Mouse (Mus musculus) lung, adult 2 months (tissue): ENCODE data around the gene Pum1. TPM values are rescaled to one million over a fixed set of nuclear protein-coding genes. Genes with fewer than 3 reads are reported as not detected.

Source experiments
- DNase-seq: peaks from one replicate; pipeline ENCODE4 v3.0.0; 2022
- H3K4me1 ChIP-seq: fragments of 200-500 bp; 2 replicates; pipeline ENCODE4 v1.6.1; 2011; ENCODE audit warnings: low read length; ENCODE audit not compliant: control insufficient read depth, insufficient read depth
- H3K4me3 ChIP-seq: fragments of 200-500 bp; replicated peaks from 2 replicates; pipeline ENCODE3; 2011; ENCODE audit warnings: low read depth, mild to moderate bottlenecking, control low read depth, low read length; ENCODE audit errors: extremely low read depth
- CTCF ChIP-seq: fragments of 200-500 bp; IDR thresholded peaks from 2 replicates; pipeline ENCODE4 v1.5.1; 2011; ENCODE audit warnings: mild to moderate bottlenecking, low read length, control low read depth; ENCODE audit not compliant: insufficient read depth
- POLR2A ChIP-seq: fragments of 200-500 bp; IDR thresholded peaks from 2 replicates; pipeline ENCODE4 v1.6.1; 2011; ENCODE audit warnings: low read depth, mild to moderate bottlenecking, control low read depth, low read length, borderline replicate concordance; ENCODE audit errors: extremely low read depth
- WGBS: fragments of 180-500 bp; shearing (Covaris S2); methylation state at CpG from one replicate; pipeline ENCODE4 v1.1.7; 2018; 5-methylcytosine and 5-hydroxymethylcytosine counted together
- polyA plus RNA-seq: library from polyadenylated mRNA; depleted of rRNA; stranded (reverse); fragments of >200 nt; gene quantifications from 2 replicates; pipeline ENCODE4 v1.2.3, GENCODE M21; 2012

Gene Pum1
- polyA plus RNA-seq, 1 experiment: 57.0 TPM

DNA sequence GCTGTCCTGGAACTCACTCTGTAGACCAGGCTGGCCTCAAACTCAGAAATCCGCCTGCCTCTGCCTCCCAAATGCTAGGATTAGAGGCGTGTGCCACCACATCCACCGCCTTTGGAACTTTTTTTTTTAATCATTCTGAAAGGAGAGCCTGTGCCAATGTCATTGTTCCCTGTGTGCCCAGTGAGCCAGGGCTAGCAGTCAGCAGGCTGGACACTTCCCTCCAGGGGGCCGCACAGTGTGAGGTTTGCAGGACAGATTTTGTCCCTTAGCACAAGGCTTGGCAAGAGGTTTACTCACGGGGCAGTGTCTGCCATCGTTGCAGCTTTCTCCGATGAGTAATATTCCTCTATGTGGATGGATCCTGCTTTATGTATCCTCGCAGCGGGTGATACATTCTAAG is 143.6 kb downstream of the Pum1 start:
- 89% methylated on average over 9 of the region's 9 CpGs for WGBS
- no peak overlapping the region for H3K4me3 ChIP-seq
- TF ChIP-seq CTCF (no peak), POLR2A (no peak)
- peaks cover 5% of the 10 kb centered on the region; the same call in 1 of the 2 replicates for H3K4me1 ChIP-seq
- DNase-seq: no peak

DNA sequence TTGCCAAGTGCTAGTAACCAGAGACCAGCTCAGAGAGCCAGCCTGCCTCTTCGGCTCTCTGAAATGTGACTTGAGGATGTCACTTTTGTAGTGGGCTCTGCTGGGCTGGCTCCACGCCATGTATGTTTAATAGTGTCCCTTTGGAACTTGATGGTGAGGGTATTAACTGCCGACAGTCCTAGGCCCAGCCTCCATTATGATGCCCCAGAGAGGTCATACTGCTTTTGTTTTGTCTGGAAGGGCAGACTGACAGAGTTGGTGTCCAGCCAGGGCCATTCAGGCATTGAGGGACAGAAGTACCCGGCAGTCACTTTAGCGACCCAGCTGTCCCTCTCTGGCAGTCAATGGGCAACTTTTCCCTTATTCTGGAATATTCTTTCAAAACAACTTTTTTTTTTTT is 146.7 kb downstream of the Pum1 start:
- no peak for DNase-seq
- no peaks in the 10 kb centered on the region for H3K4me1 ChIP-seq
- 46% methylated on average over 5 of the region's 5 CpGs for WGBS
- no peak overlapping the region for H3K4me3 ChIP-seq
- TF ChIP-seq POLR2A: no peak
- no peak for TF ChIP-seq CTCF

DNA sequence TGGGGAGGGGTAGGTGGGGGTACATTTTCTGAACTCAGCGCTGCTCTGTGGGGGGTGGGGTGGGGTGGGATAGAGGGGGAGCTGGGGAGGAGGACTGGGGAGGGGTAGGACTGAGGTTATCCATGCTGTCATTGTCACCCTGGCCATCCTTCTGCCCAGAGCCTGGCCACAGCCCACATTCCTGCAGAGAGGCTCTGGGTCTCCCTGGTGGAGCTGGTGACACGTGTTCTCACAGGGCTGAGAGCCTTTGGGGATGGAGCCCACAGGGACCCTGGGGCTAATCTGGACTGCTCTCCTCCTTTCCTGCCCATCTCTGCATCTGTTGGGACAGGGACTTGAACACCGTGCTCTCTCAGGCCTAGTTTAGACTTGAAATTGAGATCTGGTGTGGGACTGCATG is 147.7 kb downstream of the Pum1 start:
- TF ChIP-seq CTCF (no peak), POLR2A (no peak)
- no peaks in the 10 kb centered on the region for H3K4me1 ChIP-seq
- H3K4me3 ChIP-seq: no peak overlapping the region
- WGBS: 71% methylated on average over 3 of the region's 3 CpGs
- no peak for DNase-seq

DNA sequence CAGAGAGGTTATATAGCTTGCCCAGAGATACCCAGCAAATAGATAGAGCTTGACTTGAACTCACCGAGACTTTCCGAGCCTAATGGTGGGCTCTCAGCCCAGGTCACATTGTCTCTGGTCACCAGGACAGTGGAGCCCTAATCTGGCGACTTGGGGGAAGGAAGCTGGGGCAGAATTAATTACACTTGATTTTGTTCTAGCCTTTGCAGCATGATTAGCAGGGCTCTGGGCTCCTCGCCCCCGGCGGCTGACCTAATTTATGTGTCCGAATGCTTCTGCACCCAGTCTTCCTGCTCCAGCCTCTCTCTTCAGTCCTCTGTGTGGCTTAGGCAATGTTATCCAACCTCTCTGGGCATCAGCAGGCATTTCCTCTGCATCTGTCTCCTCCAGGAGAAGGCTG is 148.3 kb downstream of the Pum1 start:
- TF ChIP-seq CTCF (no peak), POLR2A (no peak)
- Histone ChIP-seq H3K4me1 (no peaks in the 10 kb centered on the region), H3K4me3 (no peak overlapping the region)
- 74% methylated on average over 7 of the region's 7 CpGs for WGBS
- DNase-seq: no peak

DNA sequence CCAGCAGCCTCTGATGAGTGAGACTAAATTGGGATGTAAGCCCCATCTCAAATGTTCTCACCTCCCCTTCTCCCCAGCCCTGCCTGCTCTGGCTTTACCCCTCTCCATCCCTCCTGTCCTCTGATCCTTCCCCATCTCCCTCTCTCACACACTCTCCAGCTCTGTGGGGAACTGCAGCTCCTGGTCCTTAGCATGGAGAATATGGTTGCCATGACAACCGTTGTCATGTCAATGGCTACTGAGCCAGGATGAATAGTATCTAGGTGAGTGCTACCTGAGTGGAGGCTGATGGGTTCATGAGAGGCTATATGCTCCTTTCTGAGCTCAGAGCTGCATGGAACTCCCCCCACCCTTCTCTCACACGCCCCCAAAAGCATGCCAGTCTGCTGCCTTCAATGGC is 150.8 kb downstream of the Pum1 start:
- 78% methylated on average over 2 of the region's 2 CpGs for WGBS
- no peak overlapping the region for H3K4me3 ChIP-seq
- DNase-seq: no peak
- no peak for TF ChIP-seq CTCF
- TF ChIP-seq POLR2A: no peak
- no peaks in the 10 kb centered on the region for H3K4me1 ChIP-seq

DNA sequence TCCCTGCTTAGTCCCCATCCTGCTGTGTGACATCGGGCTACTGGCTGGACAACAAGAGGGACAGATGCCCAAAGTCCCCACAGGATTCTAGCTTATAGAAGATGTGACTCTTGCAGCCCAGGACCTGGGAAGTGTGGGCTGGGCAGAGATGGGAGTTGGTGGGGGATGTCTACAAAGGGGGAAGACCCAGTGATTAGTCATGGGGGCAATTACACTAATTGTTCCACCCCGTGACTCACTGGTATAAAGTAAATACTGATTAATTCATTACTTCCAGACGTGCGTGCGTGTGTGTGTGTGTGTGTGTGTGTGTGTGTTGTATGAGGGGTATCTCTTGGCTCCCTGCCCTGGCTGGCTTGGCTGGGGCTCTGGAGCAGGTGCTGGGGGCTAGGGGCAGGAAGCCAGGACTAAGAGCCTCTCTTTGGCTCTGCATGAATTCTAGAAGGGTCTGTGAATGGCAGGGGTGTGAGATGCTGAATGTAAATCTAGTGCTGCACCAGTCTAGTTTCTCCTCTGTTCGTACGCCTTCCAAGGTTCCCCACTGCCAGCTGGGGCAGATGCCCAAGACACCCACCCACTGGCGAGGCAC is 151.7 kb downstream of the Pum1 start:
- Histone ChIP-seq H3K4me3 (no peak overlapping the region), H3K4me1 (no peaks in the 10 kb centered on the region)
- TF ChIP-seq CTCF (no peak), POLR2A (no peak)
- 59% methylated on average over 8 of the region's 8 CpGs for WGBS
- no peak for DNase-seq

DNA sequence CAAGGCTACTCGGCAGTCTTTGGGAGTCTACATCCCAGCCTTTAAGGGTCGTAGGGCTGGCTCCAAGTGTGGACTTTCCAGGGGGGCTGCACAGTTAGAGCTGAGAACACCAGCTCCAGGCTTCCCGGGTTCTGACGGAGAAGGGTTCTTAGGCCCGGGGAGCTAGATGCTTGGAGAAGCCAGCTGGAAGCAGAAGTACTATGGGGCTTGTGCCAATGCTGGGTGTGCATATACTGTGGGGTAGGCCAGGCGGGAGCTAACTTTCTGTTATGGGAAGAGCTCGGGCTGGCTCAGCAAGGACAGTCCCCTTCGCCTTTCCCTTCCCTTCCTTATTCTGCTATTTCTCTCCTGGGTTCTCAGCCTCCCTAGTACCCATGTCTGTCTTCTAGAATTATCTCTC is 152.7 kb downstream of the Pum1 start:
- TF ChIP-seq POLR2A (no peak), CTCF (no peak)
- DNase-seq: no peak
- H3K4me3 ChIP-seq: no peak overlapping the region
- peaks cover 4% of the 10 kb centered on the region for H3K4me1 ChIP-seq
- WGBS: 79% methylated on average over 8 of the region's 8 CpGs

DNA sequence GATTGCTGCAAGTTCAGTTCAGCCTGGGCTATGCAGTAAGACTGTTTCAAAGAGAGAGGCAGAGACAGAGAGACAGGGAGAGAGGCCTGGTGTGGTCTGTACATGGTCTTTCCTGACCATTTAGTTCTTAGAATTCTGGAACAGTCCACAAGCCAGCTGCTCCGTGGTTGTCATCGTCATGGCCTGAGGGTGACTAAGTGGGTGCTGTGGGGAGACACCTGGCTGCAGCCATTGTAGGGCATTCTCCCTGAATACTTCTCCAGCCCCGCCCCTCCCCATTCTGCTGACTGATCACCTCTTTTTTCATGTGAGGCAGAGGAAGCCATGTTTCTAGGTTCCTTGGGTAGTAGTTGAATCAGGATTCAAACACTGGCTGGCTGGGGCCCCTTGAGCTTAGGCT is 156.7 kb downstream of the Pum1 start:
- H3K4me3 ChIP-seq: no peak overlapping the region
- no peak for DNase-seq
- TF ChIP-seq CTCF (no peak), POLR2A (no peak)
- WGBS: 79% methylated on average over 3 of the region's 3 CpGs
- H3K4me1 ChIP-seq: peaks cover 4% of the 10 kb centered on the region

DNA sequence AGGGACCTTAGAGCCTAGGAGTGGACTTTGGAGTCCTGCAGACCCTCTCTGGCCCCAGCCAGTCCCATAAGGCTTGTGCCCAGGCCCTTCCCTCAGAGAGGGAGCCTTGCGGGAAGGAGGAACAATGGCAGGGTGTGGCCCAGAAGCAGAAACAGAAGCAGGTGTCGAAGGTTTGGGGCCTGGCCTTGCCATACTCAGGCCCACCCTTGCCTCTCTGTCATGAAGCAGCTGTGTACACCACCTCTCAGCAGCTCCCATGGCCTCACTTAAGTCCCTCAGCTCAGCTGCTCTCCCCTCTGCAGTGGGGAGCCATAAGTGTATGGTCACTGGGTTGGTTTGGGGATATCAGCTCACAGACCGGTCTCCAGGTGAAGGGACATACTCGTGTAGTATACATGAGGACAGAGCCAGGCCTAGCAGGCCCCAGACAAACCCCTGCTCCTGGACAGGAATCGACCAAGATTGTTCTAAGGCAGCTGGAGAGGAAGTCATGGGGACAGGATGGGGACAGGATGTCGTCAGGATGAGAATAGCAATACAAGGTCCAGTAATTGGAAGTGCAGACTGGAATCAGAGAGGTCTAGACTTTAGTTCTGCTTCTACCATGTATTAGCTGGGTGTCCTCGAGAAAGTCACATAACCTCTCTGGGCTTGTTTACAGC is 157.6 kb downstream of the Pum1 start:
- peaks cover 4% of the 10 kb centered on the region for H3K4me1 ChIP-seq
- 49% methylated on average over 7 of the region's 7 CpGs for WGBS
- DNase-seq: no peak
- TF ChIP-seq CTCF (no peak), POLR2A (peak; percentile 7; the same call in 1 of the 2 replicates)
- no peak overlapping the region for H3K4me3 ChIP-seq
